Mouse (Mus musculus) embryonic stem cell, embryonic (primary cell): ENCODE results near the gene Ccdc194.

Experiments used
- CTCF ChIA-PET, 4 experiments: fragments of 300-600 bp in 2 of 4; fragments of 350-600 bp in 2 of 4; sonication (Branson Sonifier 250); formaldehyde crosslinking; loops; one replicate each; lab custom pipeline; 2022; ENCODE audit warnings: inconsistent platforms in 2 of 4; lab: Charles Lee
- POLR2A ChIA-PET, 4 experiments: fragments of 300-600 bp in 2 of 4; fragments of 350-600 bp in 2 of 4; sonication (Branson Sonifier 250); formaldehyde crosslinking; loops; one replicate each; lab custom pipeline; 2022; ENCODE audit warnings: antibody characterized with exemption in 4 of 4, inconsistent platforms in 1 of 4; lab: Charles Lee

Ccdc194 gene

GRCm38 (mm10) chr8:71561401-71561800 is 35.9 kb upstream of the Ccdc194 start:
- CTCF ChIA-PET, result interaction anchor here (0.6 to 4.0 kb wide), 45 partner anchors 8 to 696 kb away, joined by 3 to 40 read pairs (median 4); partner anchors contain the start of genes Mvb12a (in 2 of the 4), Pgls (in 2 of the 4), Colgalt1 (in 1 of the 4) and Fcho1 (in 1 of the 4)

GRCm38 (mm10) chr8:71560765-71561164 is 35.3 kb upstream of the Ccdc194 start:
- ChIA-PET CTCF (interaction anchor here (0.6 to 4.0 kb wide), 41 partner anchors 9 to 679 kb away, joined by 3 to 40 read pairs (median 4); partner anchors contain the start of genes Fcho1 (in 2 of the 4), Mvb12a (in 2 of the 4), Pgls (in 2 of the 4) and Colgalt1 (in 1 of the 4)), POLR2A (interaction anchor here in 3 of 4 experiments (0.9 to 3.3 kb wide), 14 partner anchors 9 to 107 kb away, joined by 3 to 35 read pairs (median 6); partner anchors contain the start of gene Slc27a1 (in 1 of the 3))

More at GRCm38 (mm10) chr8:71561401-71561800, 35.9 kb upstream of the Ccdc194 start:
- POLR2A ChIA-PET, result interaction anchor here in 3 of 4 experiments (0.8 to 2.3 kb wide), 12 partner anchors 9 to 110 kb away, joined by 3 to 12 read pairs (median 4); partner anchors contain the start of gene Unc13a (in 1 of the 3)

- ChIA-PET POLR2A (interaction anchor here in 2 of 4 experiments (0.6 to 3.3 kb wide), 16 partner anchors 9 to 219 kb away, joined by 3 to 66 read pairs (median 9); partner anchors contain the start of genes Slc27a1 (in 2 of the 2), Babam1 (in 1 of the 2), Colgalt1 (in 1 of the 2) and Fam129c (in 1 of the 2)), CTCF (interaction anchor here (0.6 to 4.0 kb wide), 11 partner anchors 10 to 679 kb away, joined by 3 to 40 read pairs (median 6); partner anchors contain the start of genes Colgalt1 (in 1 of the 4), Fcho1 (in 1 of the 4), Pgls (in 1 of the 4) and Slc27a1 (in 1 of the 4))
These were observed 34.6 kb upstream of the Ccdc194 start for GRCm38 (mm10) chr8:71560071-71560470.

- POLR2A ChIA-PET, result interaction anchor here (0.5 to 3.3 kb wide), 79 partner anchors 9 to 720 kb away, joined by 3 to 66 read pairs (median 4); partner anchors contain the start of genes Colgalt1 (in 3 of the 4), Mvb12a (in 3 of the 4), Pgls (in 3 of the 4) and Slc27a1 (in 2 of the 4)
- CTCF ChIA-PET, result interaction anchor here (0.6 to 2.4 kb wide), 52 partner anchors 10 to 714 kb away, joined by 3 to 34 read pairs (median 4); partner anchors contain the start of genes Slc27a1 (in 2 of the 4), Abhd8 (in 1 of the 4), Colgalt1 (in 1 of the 4) and Fcho1 (in 1 of the 4)
These were observed 33.6 kb upstream of the Ccdc194 start for GRCm38 (mm10) chr8:71558958-71559690.

- ChIA-PET POLR2A (interaction anchor here (0.5 to 3.3 kb wide), 70 partner anchors 8 to 719 kb away, joined by 3 to 66 read pairs (median 4); partner anchors contain the start of genes Colgalt1 (in 3 of the 4), Mvb12a (in 3 of the 4), Pgls (in 3 of the 4) and Slc27a1 (in 2 of the 4)), CTCF (interaction anchor here (0.6 to 2.4 kb wide), 43 partner anchors 10 to 713 kb away, joined by 3 to 34 read pairs (median 4); partner anchors contain the start of genes Slc27a1 (in 2 of the 4), Abhd8 (in 1 of the 4), Colgalt1 (in 1 of the 4) and Fcho1 (in 1 of the 4))
These were observed 32.8 kb upstream of the Ccdc194 start, which contains the start of gene Tmem221 for GRCm38 (mm10) chr8:71558071-71558957. TSS of gene Tmem221 (minus strand) at chr8:71558871.

- ChIA-PET POLR2A (interaction anchor here in 2 of 4 experiments (0.9 to 5.2 kb wide), 7 partner anchors 12 to 121 kb away, joined by 3 to 25 read pairs (median 4); partner anchors contain the start of genes Ccdc194 (in 1 of the 2), Jak3 (in 1 of the 2), Mvb12a (in 1 of the 2) and Slc27a1 (in 1 of the 2)), CTCF (interaction anchor here in 3 of 4 experiments (1.0 to 1.6 kb wide), 4 partner anchors 36 to 177 kb away, joined by 3 to 15 read pairs (median 4); no protein-coding TSS in a partner anchor)
These were observed 29.1 kb upstream of the Ccdc194 start for GRCm38 (mm10) chr8:71554644-71555043.

GRCm38 (mm10) chr8:71554001-71554400 is 28.5 kb upstream of the Ccdc194 start:
- ChIA-PET CTCF (interaction anchor here in 2 of 4 experiments (1.0 to 1.7 kb wide), 4 partner anchors 11 to 75 kb away, joined by 3 to 15 read pairs (median 5); partner anchors contain the start of gene Mvb12a (in 1 of the 2)), POLR2A (interaction anchor here in 3 of 4 experiments (0.8 to 5.2 kb wide), 12 partner anchors 11 to 122 kb away, joined by 3 to 25 read pairs (median 3); partner anchors contain the start of genes Jak3 (in 1 of the 3), Mvb12a (in 1 of the 3) and Slc27a1 (in 1 of the 3))

GRCm38 (mm10) chr8:71552770-71553169 is 27.3 kb upstream of the Ccdc194 start:
- POLR2A ChIA-PET, result interaction anchor here in 2 of 4 experiments (0.6 to 5.2 kb wide), 8 partner anchors 9 to 745 kb away, joined by 3 to 25 read pairs (median 4); partner anchors contain the start of genes Slc27a1 (in 2 of the 2) and Mvb12a (in 1 of the 2)
- CTCF ChIA-PET, result interaction anchor here in 2 of 4 experiments (0.5 to 1.7 kb wide), 2 partner anchors 58 to 77 kb away, joined by 6 to 7 read pairs; no protein-coding TSS in a partner anchor

GRCm38 (mm10) chr8:71550754-71551153 is 25.2 kb upstream of the Ccdc194 start:
- POLR2A ChIA-PET, result interaction anchor here in 2 of 4 experiments (0.6 to 1.5 kb wide), 6 partner anchors 8 to 21 kb away, joined by 3 to 9 read pairs (median 4); partner anchors contain the start of genes Tmem221 (in 2 of the 2) and Slc27a1 (in 1 of the 2)
- CTCF ChIA-PET, result interaction anchor here in 3 of 4 experiments (0.6 to 1.1 kb wide), 4 partner anchors 12 to 149 kb away, joined by 3 to 7 read pairs (median 3); partner anchors contain the start of gene Colgalt1 (in 1 of the 3)

- ChIA-PET POLR2A (no interaction called here), CTCF (interaction anchor here in 1 of 4 experiments (0.9 kb wide), 1 partner anchor 13 kb away, joined by 5 read pairs; no protein-coding TSS in a partner anchor)
These were observed 22.1 kb upstream of the Ccdc194 start for GRCm38 (mm10) chr8:71547590-71547989.

- ChIA-PET POLR2A (interaction anchor here in 1 of 4 experiments (0.6 to 1.2 kb wide), 2 partner anchors 13 to 81 kb away, joined by 3 read pairs; no protein-coding TSS in a partner anchor), CTCF (no interaction called here)
These were observed 19.5 kb upstream of the Ccdc194 start for GRCm38 (mm10) chr8:71545053-71545452.

GRCm38 (mm10) chr8:71543755-71544154 is 18.2 kb upstream of the Ccdc194 start:
- POLR2A ChIA-PET, result interaction anchor here in 3 of 4 experiments (1.0 to 3.6 kb wide), 16 partner anchors 9 to 182 kb away, joined by 3 to 27 read pairs (median 6); partner anchors contain the start of genes Colgalt1 (in 2 of the 3), Ccdc194 (in 1 of the 3), Dda1 (in 1 of the 3) and Fcho1 (in 1 of the 3)

GRCm38 (mm10) chr8:71542632-71543343 is 17.3 kb upstream of the Ccdc194 start, which contains the start of gene Mvb12a:
TSS of gene Mvb12a (plus strand) at chr8:71542922.
- ChIA-PET CTCF (interaction anchor here (0.5 to 1.6 kb wide), 19 partner anchors 11 to 875 kb away, joined by 3 to 8 read pairs (median 3); partner anchors contain the start of genes Colgalt1 (in 1 of the 4) and Slc27a1 (in 1 of the 4)), POLR2A (interaction anchor here in 3 of 4 experiments (0.5 to 3.6 kb wide), 42 partner anchors 9 to 594 kb away, joined by 3 to 27 read pairs (median 4); partner anchors contain the start of genes Tmem221 (in 3 of the 3), Colgalt1 (in 2 of the 3), Pgls (in 2 of the 3) and Ccdc194 (in 1 of the 3))

More at GRCm38 (mm10) chr8:71543755-71544154, 18.2 kb upstream of the Ccdc194 start:
- CTCF ChIA-PET, result interaction anchor here in 2 of 4 experiments (0.5 to 1.6 kb wide), 4 partner anchors 15 to 117 kb away, joined by 4 to 8 read pairs (median 5); partner anchors contain the start of gene Slc27a1 (in 1 of the 2)
